Mouse (Mus musculus): ENCODE results near the gene Tnfrsf14.

Tnfrsf14 gene

GRCm38 (mm10) chr4:154882014-154882659, 46.2 kb downstream of the Tnfrsf14 start:
- no peak for DNase-seq (ENCODE audit: low read depth, low spot score)

- DNase-seq (ENCODE audit: low read depth, low spot score), result no peak
These were observed 47.6 kb downstream of the Tnfrsf14 start for GRCm38 (mm10) chr4:154880730-154881129.

DNA sequence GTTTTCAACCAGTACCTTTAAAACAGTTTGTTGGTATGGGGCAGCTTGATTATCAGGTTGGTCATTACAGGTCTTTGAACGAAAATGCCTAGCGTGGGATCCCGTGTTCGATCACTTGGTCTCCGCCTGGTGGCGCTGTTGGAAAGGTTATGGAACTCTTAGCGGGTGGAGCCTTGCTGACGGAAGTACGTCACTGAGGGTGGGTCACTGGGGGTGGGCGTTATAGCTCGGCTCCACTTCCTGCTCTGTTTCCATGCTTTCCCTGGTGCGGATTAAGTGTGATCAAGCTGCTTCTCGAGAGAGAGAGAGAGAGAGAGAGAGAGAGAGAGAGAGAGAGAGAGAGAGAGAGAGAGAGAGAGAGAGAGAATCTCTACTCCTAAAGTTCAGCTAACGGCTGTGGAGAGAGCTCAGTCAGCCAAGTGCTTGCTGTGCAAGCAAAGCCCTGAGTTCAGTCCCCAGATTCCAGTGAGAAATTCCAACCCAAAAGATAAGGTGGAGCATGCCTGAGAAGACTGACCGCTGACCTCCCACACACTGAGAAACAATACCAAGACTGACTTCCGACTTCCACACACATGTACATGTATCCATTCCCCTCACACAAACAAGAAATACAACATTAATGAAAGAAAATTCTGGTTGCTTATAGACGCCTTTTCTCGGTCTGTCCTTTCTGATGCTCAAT, 50.4 kb downstream of the Tnfrsf14 start:
- peak; percentile 96 for DNase-seq (ENCODE audit: low read depth, low spot score)

- DNase-seq (ENCODE audit: low read depth, low spot score), result no peak
These were observed 55.2 kb downstream of the Tnfrsf14 start for GRCm38 (mm10) chr4:154873186-154873585.

Measured in retina, adult 2 months (tissue).